Mouse (Mus musculus) small intestine, adult 2 months (tissue): Measurements from ENCODE around the gene Uba5.

Experiments used
- CTCF ChIP-seq: fragments of 200-500 bp; IDR thresholded peaks from 2 replicates; pipeline ENCODE4 v1.5.1; 2012; ENCODE audit warnings: low read depth, mild to moderate bottlenecking, control low read depth, inconsistent platforms, low read length, moderate library complexity, mixed read lengths; ENCODE audit not compliant: insufficient replicate concordance, insufficient read length; ENCODE audit errors: extremely low read depth
- POLR2A ChIP-seq: fragments of 200-500 bp; IDR thresholded peaks from 2 replicates; pipeline ENCODE4 v1.6.1; 2012; ENCODE audit warnings: low read depth, mild to moderate bottlenecking, control low read depth, inconsistent platforms, low read length, moderate library complexity

DNA sequence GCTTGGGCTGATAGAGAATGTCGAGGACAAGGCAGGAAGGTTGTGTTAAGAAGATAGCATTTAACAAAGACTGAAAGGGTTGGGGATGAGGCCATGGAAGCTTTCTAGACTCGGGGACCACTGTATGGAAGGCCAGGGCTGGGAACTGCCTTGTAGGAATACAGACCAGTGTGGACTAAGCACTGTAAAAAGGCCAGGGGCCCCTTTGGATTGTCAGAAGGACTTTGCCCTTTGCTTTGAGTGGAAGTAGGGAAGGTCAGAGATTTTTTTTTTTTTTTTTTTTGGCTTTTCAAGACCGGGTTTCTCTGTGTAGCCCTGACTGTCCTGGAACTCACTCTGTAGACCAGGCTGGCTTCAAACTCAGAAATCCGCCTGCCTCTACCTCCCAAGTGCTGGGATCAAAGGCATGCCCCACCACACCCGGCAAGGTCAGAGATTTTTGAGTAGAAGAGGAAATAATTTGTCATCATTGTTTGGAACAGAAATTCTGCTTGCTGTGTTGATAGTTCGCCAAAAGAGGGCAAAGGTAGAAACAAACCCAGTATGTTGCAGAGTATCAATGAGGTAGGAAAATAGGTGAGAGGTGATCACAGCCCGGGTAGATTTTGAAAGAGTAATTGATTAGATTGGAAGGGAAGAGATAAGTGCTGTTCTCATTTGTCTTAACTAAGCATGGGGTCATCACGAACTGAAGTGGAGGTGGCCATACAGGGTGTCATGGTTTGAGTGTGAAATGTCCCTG, 8.1 kb upstream of the Uba5 start:
- TF ChIP-seq CTCF (no peak), POLR2A (no peak)
